Mouse (Mus musculus): ENCODE data around the gene Rcan3.

The Rcan3 gene

DNA sequence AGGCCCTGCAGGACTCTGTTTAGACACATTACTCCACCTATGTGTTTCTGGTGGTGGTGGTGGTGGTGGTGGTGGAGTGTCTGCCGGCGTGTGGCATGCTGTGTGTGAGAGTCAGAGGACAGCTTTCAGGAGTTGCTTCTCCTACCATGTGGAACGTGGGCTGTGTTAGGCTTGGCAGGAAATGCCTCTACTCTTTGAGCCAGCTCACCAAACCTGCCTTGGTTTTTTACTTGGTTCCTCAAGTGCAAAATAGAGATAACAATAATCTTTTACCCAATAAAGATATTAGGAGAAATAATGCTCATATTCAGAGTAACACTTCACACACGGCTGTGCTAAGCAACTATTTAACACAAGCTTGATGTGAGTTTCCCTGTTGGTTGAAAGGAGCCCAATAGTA is 4.3 kb downstream of the Rcan3 start:
- TF ChIP-seq GATA4 (IDR thresholded peaks at IDR 0.05; ENCODE audit: insufficient replicate concordance, low read length): no peak

DNA sequence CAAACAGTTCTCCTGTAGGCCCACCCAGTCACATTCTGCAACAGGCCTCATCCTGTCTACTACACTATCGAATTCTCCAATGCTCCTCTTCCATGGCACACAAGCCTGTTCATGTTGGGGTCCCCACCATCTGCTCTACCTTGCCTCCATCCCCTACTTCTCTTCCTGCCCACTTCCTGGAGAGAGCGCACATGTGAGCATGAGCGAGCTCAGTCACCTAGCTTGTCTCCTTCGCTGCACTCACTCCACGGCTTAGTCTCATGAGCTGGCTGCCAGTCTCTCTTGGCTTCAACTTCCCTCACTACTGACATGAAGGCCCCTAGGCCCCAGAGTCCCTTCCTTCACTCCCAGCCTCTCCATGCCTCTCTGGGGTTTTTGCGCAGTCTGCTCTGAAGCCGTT is 7.1 kb downstream of the Rcan3 start:
- no peak for TF ChIP-seq GATA4 (IDR thresholded peaks at IDR 0.05; ENCODE audit: insufficient replicate concordance, low read length)

DNA sequence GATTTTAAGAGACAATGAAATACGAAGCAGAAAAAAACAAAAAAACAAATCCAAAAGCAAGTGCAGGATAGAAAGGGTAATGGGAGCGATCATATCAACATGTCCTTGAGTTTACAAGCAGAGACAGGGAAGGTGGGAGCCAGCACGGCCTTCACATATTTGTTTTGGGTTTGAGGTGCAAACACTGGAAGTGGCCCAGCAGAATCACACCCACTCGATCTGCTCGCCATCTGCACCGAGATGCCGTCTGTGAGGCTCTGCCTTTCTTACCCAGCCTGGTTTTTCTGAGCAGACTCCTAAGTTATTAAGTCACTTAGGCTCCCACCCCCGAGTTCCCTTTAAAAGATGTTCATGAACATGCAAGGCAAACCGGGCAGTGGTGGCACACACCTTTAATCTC is 8.0 kb downstream of the Rcan3 start:
- TF ChIP-seq GATA4 (IDR thresholded peaks at IDR 0.05; ENCODE audit: insufficient replicate concordance, low read length): no peak

DNA sequence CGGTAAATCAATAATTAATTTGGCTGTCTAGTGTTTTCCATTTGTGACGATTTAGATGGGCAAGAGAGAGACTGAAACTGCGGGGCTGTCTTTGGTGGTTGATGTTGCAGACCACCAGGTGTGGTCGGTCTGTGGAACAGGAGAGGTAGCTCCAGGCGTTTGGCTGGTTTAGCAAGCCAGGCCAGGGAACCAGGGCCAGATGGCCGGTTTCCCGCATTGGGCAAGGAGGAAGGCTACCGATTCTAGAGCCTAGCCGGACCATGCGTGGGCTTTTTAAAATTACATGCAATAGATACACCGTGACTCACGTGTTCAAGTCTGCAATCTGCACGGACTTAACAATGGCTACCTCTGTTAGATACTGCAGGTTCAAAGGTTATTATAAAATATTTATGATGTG is 12.7 kb downstream of the Rcan3 start:
- TF ChIP-seq GATA4 (IDR thresholded peaks at IDR 0.05; ENCODE audit: insufficient replicate concordance, low read length): no peak

DNA sequence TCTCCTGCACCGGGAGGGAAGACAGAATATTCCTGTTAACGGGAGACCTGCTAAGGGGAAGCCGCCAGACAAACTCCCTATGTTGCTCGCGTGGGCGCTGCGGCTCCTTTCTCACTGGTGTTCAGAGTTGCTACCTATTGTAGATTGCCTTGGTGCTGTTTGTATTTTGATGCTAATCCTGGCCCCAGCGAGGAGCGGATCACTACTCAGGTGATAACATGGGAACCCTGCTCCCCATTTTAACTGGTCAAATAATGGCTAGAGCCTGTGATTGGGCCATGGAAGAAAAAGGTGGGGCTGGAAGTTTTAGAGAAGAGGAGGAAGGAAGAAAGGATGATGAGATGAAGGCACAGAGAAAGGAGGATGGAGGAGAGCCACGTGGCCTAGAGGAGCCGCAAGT is 13.2 kb downstream of the Rcan3 start:
- no peak for TF ChIP-seq GATA4 (IDR thresholded peaks at IDR 0.05; ENCODE audit: insufficient replicate concordance, low read length)

DNA sequence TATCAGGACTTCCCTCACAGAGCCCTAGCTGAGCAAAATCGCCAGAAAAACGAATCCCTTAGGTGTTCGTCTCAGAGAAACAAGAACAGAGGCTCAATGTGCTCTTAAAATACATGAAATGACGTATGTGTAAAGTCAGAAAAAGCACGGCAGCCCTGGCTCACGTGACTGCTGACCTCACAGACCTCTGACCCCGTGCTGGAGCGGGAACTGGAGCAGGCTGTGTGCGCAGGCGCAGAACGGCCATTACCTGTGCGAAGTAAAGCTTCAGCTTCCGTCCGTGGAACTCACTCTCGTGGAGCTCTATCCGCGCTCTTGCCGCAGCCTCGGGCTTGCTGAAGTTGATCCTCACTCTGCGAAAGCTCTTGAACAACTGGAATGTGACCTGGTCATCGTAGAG is 13.7 kb downstream of the Rcan3 start:
- no peak for TF ChIP-seq GATA4 (IDR thresholded peaks at IDR 0.05; ENCODE audit: insufficient replicate concordance, low read length)

DNA sequence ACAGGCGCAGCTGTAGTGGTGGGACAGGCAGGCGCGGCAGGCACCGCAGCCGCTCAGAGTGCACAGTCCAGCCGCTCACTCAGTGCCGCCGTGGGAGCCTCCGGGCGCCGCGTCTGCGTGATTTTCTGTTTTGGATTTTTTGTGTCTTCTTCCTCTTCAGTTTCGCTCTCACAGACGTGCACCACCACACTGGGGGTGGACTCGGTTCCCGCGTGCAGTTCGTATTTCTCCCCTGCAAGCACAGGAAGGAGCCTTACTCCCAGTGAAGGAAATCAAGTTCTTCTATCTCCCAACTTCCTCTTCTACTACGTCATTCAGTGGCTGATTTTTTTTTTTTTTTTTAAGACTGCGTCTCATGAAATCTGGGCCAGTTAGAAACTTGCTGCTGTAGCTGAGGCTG is 17.3 kb downstream of the Rcan3 start:
- no peak for TF ChIP-seq GATA4 (IDR thresholded peaks at IDR 0.05; ENCODE audit: insufficient replicate concordance, low read length)

DNA sequence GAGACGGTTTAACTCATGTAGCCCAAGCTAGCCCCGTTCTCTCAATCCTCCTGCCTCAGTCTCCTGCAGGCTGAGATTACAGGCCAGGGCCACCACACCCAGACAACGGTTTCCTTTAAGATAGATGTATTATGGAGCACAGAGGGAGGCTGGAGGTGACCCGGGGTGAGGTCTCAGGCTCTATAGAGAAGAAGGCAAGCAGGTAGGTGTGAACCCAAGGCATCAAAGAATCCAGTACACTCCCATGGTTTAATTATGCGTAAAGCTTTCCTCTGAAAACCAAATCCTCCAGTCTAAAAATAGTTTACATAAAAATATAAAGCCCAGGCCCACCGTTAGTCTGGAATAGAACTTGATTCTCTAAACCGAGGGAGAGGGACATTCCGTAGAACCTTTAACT is 20.2 kb downstream of the Rcan3 start:
- TF ChIP-seq GATA4 (IDR thresholded peaks at IDR 0.05; ENCODE audit: insufficient replicate concordance, low read length): no peak

DNA sequence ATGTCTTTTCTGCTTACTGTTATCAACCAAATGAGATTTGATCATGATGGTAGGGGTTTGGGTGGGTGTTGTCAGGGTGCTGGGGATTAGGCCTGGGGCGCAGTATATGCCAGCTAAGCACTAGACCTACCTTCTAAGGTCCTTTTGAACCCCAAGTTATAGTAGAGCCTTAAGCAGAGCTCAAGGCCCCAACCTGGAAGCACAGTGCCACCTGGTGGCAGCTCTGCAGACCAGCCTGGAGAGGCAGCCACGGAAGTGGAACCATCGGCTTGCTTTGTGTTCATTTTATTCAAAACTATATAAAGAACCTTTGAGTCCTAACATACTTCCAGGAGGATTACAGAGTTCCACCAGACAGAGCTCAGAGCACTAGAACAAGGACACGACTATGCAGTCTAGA is 22.0 kb downstream of the Rcan3 start:
- TF ChIP-seq GATA4 (IDR thresholded peaks at IDR 0.05; ENCODE audit: insufficient replicate concordance, low read length): no peak

DNA sequence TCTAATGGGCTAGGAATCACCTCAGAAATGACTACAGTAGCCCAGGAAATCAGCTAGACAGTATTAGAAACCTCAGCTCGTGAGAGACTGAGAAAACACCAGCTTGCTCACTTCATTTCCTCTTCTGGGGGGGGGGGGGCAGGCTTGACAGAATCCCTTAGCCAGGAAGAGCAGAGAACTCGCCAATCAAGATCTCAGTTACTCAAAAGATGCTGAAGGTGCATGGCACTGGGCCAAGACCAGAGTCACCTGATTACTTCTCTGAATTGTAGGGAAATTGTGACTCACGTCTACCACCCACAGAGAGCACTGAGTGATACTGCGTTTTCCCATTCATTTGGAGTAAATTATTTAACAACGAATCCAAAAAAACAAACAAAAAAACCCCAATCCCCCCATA is 27.5 kb downstream of the Rcan3 start:
- no peak for TF ChIP-seq GATA4 (IDR thresholded peaks at IDR 0.05; ENCODE audit: insufficient replicate concordance, low read length)

DNA sequence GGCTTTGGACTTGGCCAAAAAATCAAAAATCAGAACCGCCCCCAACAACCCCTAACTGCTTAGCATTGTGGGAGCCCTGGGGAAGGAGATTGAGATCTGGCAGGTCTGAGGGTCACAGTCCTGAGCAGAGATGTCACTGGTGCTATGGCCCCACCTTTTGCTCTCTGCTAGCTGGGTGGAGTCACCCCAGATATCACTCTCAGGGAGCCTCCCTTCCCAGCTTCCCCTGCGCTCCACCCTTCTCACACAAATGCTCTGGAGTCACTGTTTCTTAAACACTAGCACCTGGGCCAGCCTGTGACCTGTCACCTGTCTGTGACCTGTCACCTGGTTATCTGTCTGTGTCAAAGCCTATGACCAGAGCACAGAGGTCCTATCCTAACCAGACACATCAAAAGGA is 28.7 kb downstream of the Rcan3 start:
- no peak for TF ChIP-seq GATA4 (IDR thresholded peaks at IDR 0.05; ENCODE audit: insufficient replicate concordance, low read length)

DNA sequence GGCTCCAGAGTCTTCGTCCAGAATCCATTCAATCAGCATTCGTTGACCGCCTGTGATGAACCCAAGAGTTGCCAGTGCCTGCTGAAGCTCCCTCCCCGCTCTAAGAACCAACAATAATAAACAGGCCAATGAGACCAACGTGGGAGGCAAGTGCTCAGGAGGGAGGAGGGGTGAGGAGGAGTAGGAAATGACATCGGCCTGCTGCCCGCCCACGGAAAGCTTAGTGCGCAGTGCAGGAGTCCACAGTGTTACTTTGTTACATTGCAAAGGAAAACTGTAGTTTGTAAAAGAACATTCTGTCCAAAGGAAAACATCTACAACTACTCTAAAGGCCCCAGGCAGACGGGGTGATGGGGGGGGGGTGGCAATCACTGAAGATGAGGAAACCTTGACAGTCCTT is 29.6 kb downstream of the Rcan3 start:
- TF ChIP-seq GATA4 (IDR thresholded peaks at IDR 0.05; ENCODE audit: insufficient replicate concordance, low read length): no peak

DNA sequence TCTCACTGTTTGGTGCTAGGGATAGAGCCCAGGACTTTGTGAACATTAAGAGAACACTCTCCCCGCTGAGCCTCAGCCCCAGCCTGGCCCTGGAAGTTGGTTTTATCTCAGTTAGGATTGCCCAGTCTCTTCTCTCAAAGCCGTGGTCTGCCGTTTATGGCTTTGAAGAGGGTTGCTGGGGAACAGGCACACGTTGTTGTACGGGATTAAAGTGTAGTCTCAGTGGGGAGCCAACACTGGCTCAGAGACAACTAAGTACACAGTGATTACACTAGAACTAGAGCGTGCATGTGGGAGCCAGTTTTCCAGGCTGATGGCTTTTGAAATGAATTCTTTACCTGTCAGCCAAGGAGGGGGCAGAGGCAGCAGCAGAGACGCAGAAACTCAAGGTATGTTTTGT is 31.8 kb downstream of the Rcan3 start:
- no peak for TF ChIP-seq GATA4 (IDR thresholded peaks at IDR 0.05; ENCODE audit: insufficient replicate concordance, low read length)

DNA sequence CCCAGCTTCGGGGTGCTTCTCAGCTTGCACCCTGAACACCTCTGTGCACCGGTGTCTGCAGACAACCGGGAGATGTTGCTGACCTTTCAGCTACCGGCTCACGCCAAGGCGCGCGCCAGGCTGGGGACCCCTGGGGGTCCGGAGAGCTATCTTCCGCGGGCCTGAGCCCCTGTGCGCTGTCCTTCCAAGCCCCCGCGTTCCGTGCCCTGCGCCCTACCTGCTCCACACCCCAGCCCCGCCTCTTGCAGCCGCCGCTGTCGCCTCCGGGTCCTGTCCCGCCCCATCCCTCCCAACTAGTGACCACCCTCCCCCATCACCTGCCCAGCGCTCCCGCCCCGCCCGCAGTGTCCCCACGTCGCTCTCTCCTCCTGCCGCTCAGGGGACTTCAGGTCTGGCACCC is 35.7 kb downstream of the Rcan3 start, which contains the start of gene Ncmap:
Gene Ncmap (minus strand): TSS at position 237 of the 400 bp plus-strand sequence.
- no peak for TF ChIP-seq GATA4 (IDR thresholded peaks at IDR 0.05; ENCODE audit: insufficient replicate concordance, low read length)

DNA sequence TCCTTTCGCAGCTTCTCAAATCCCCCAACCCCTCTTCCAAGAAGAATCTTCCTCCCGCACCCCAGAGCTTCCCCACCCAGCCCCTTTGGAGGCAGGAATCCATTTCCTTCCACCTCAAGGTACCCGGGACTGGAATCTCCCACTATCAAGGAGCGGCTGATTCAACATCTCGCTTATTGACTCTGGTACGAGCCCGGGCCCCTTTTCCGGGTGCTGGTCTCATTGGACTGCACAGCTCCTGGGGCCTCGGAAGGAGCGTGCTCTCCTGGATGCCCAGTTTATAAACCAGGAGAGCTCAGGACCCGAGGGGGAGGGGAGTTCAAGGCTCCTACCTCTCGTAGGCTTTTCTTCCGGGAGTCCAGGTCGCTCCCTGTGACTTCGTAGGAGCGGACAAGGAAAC is 36.1 kb downstream of the Rcan3 start:
- no peak for TF ChIP-seq GATA4 (IDR thresholded peaks at IDR 0.05; ENCODE audit: insufficient replicate concordance, low read length)

DNA sequence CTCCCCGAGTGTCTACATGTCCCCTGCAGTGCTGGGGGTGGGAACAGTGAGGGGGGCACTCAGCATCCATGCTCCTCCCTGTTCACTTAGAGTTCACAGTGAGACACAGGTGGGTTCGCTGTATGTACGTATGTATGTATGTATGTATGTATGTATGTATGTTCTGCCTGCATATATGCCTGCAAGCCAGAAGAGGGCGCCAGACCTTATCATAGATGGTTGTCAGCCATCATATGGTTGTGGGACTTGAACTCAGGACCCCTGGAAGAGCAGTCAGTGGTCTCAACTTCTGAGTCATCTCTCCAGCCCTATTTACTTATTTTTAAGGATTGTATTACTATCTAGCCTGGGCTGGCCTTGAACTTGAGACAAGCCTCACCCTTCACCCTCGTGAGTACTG is 37.4 kb downstream of the Rcan3 start:
- no peak for TF ChIP-seq GATA4 (IDR thresholded peaks at IDR 0.05; ENCODE audit: insufficient replicate concordance, low read length)

DNA sequence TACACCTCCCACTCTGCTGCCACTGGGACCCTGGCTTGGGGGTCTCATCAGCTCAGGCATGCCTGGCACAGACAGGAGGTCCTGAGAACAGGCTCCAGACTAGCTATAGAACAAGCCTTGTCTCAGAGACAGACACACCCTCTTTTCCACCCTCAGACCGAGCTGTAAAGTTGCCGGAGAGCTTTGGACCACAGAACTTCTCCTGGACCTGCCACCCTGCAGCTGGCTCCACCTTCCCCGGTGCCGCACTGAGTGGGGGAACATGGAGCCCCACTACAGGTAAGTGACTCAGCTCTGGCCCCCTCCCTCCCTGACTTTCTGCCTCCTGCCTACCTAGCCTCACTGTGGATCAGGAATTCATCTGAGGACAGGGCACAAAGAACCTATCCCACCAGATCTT is 38.3 kb downstream of the Rcan3 start:
- no peak for TF ChIP-seq GATA4 (IDR thresholded peaks at IDR 0.05; ENCODE audit: insufficient replicate concordance, low read length)

DNA sequence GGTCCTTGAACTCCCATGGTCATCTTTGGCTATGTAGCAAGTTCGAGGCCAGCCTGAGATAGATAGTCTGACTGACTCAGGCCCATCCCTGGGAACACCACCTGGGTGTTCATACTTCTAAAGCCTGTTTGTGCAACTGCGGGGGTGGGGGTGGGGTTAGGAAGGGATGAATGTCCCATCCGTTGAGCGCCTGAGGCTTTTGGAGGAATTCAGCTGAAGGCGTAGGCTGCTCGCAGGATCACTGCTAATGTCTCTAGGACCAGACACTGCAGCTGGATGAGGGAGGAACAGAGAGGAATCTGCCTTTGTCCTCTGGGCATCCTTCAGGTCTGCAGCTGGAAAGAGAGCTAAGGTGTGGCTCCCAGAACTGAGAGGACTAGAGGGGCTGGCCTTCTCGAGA is 39.0 kb downstream of the Rcan3 start:
- no peak for TF ChIP-seq GATA4 (IDR thresholded peaks at IDR 0.05; ENCODE audit: insufficient replicate concordance, low read length)

Data from liver, adult (tissue).